Mouse (Mus musculus) cerebellum, adult (tissue): ENCODE measurements at regions not wholly inside any gene's neighbourhood (a gene's known extent, or its start where the extent isn't known, plus 50 kb on each side); places are given as distances from the start of the nearest gene placed in this dataset.

Experiments
- ATAC-seq: cut with Nextera tagmentation; 2 replicates; pipeline ENCODE4 v1.9.2; 2017; ENCODE audit warnings: mild to moderate bottlenecking, moderate library complexity, mixed read lengths; ENCODE audit not compliant: insufficient number of reproducible peaks, low FRiP score, low TSS enrichment

DNA sequence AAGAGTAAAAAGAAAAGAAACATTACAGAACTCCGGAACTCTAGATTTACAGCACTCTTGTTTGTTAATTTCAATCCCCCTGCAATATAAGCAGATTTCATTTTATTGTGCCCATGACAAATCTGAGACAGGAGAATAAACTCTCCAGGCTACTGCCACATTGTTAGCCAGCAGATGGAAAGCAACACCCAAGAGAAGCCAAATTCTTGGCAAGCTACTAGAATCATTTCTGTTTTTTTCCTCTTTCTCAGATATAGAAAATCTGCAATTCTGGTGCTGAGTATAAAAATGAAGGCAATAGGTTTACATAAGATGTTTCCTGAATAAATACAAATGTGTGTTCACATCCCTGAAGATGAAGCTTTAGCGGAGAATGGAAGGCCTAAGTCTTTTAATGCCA is 60.5 kb upstream of the Ccser1 start:
- ATAC-seq, result no peak

GRCm38 (mm10) chr6:61125431-61125830 is 54.7 kb upstream of the Ccser1 start:
- ATAC-seq, result no peak

GRCm38 (mm10) chr6:61127238-61127637 is 52.9 kb upstream of the Ccser1 start:
- no peak for ATAC-seq

GRCm38 (mm10) chr6:61128211-61128610 is 51.9 kb upstream of the Ccser1 start:
- ATAC-seq, result no peak
